Mouse (Mus musculus): ENCODE measurements at regions not wholly inside any gene's neighbourhood (a gene's known extent, or its start where the extent isn't known, plus 50 kb on each side); places are given as distances from the start of the nearest gene placed in this dataset.

GRCm38 (mm10) chr5:133940841-133941240 is 158.7 kb upstream of the Castor2 start:
- no peak overlapping the region for H3K27ac ChIP-seq (ENCODE audit: low read length)
- no peaks in the 10 kb centered on the region for H3K36me3 ChIP-seq (ENCODE audit: control insufficient read depth, insufficient read depth, low read length)
- WGBS, result 75% methylated on average over 3 of the region's 3 CpGs
- no peak overlapping the region for H3K4me2 ChIP-seq (ENCODE audit: low read depth, low read length)
- no peaks in the 10 kb centered on the region for H3K9me3 ChIP-seq (replicated peaks; ENCODE audit: control insufficient read depth, low read length)
- H3K9ac ChIP-seq (ENCODE audit: low read length), result no peak overlapping the region
- H3K4me1 ChIP-seq (ENCODE audit: control insufficient read depth, insufficient read depth, low read length), result no peaks in the 10 kb centered on the region
- no peak for ATAC-seq (ENCODE audit: insufficient read depth, low FRiP score)
- no peak overlapping the region for H3K4me3 ChIP-seq (replicated peaks; ENCODE audit: low read length)
- no peaks in the 10 kb centered on the region for H3K27me3 ChIP-seq (ENCODE audit: control insufficient read depth, insufficient read depth, low read length)

GRCm38 (mm10) chr5:133940030-133940429 is 159.5 kb upstream of the Castor2 start:
- no peaks in the 10 kb centered on the region for H3K27me3 ChIP-seq (ENCODE audit: control insufficient read depth, insufficient read depth, low read length)
- ATAC-seq (ENCODE audit: insufficient read depth, low FRiP score), result no peak
- no peak overlapping the region for H3K4me3 ChIP-seq (replicated peaks; ENCODE audit: low read length)
- H3K4me2 ChIP-seq (ENCODE audit: low read depth, low read length), result no peak overlapping the region
- H3K9ac ChIP-seq (ENCODE audit: low read length), result no peak overlapping the region
- H3K9me3 ChIP-seq (replicated peaks; ENCODE audit: control insufficient read depth, low read length), result no peaks in the 10 kb centered on the region
- H3K4me1 ChIP-seq (ENCODE audit: control insufficient read depth, insufficient read depth, low read length), result no peaks in the 10 kb centered on the region
- no peak overlapping the region for H3K27ac ChIP-seq (ENCODE audit: low read length)
- H3K36me3 ChIP-seq (ENCODE audit: control insufficient read depth, insufficient read depth, low read length), result no peaks in the 10 kb centered on the region
- WGBS, result 68% methylated on average over 2 of the region's 2 CpGs

GRCm38 (mm10) chr5:133937967-133938918 is 161.3 kb upstream of the Castor2 start:
- Histone ChIP-seq H3K9ac (ENCODE audit: low read length) (no peak overlapping the region), H3K4me3 (replicated peaks; ENCODE audit: low read length) (no peak overlapping the region), H3K36me3 (ENCODE audit: control insufficient read depth, insufficient read depth, low read length) (no peaks in the 10 kb centered on the region), H3K27ac (ENCODE audit: low read length) (no peak overlapping the region), H3K9me3 (replicated peaks; ENCODE audit: control insufficient read depth, low read length) (no peaks in the 10 kb centered on the region), H3K4me1 (ENCODE audit: control insufficient read depth, insufficient read depth, low read length) (no peaks in the 10 kb centered on the region), H3K4me2 (ENCODE audit: low read depth, low read length) (no peak overlapping the region), H3K27me3 (ENCODE audit: control insufficient read depth, insufficient read depth, low read length) (no peaks in the 10 kb centered on the region)
- WGBS, result 73% methylated on average over 9 of the region's 9 CpGs
- no peak for ATAC-seq (ENCODE audit: insufficient read depth, low FRiP score)

- Histone ChIP-seq H3K9me3 (replicated peaks; ENCODE audit: control insufficient read depth, low read length) (no peaks in the 10 kb centered on the region), H3K27ac (ENCODE audit: low read length) (no peak overlapping the region), H3K27me3 (ENCODE audit: control insufficient read depth, insufficient read depth, low read length) (no peaks in the 10 kb centered on the region), H3K4me3 (replicated peaks; ENCODE audit: low read length) (no peak overlapping the region), H3K36me3 (ENCODE audit: control insufficient read depth, insufficient read depth, low read length) (no peaks in the 10 kb centered on the region), H3K9ac (ENCODE audit: low read length) (no peak overlapping the region), H3K4me2 (ENCODE audit: low read depth, low read length) (no peak overlapping the region), H3K4me1 (ENCODE audit: control insufficient read depth, insufficient read depth, low read length) (no peaks in the 10 kb centered on the region)
- ATAC-seq (ENCODE audit: insufficient read depth, low FRiP score), result no peak
- 84% methylated on average over 6 of the region's 6 CpGs for WGBS
These were observed 164.1 kb upstream of the Castor2 start for GRCm38 (mm10) chr5:133935451-133935850.

GRCm38 (mm10) chr5:133935006-133935405 is 164.5 kb upstream of the Castor2 start:
- Histone ChIP-seq H3K4me3 (replicated peaks; ENCODE audit: low read length) (no peak overlapping the region), H3K4me2 (ENCODE audit: low read depth, low read length) (no peak overlapping the region), H3K27ac (ENCODE audit: low read length) (no peak overlapping the region), H3K36me3 (ENCODE audit: control insufficient read depth, insufficient read depth, low read length) (no peaks in the 10 kb centered on the region), H3K9ac (ENCODE audit: low read length) (no peak overlapping the region), H3K27me3 (ENCODE audit: control insufficient read depth, insufficient read depth, low read length) (no peaks in the 10 kb centered on the region), H3K4me1 (ENCODE audit: control insufficient read depth, insufficient read depth, low read length) (no peaks in the 10 kb centered on the region), H3K9me3 (replicated peaks; ENCODE audit: control insufficient read depth, low read length) (no peaks in the 10 kb centered on the region)
- no peak for ATAC-seq (ENCODE audit: insufficient read depth, low FRiP score)
- WGBS, result 60% methylated on average over 6 of the region's 6 CpGs

- H3K36me3 ChIP-seq (ENCODE audit: control insufficient read depth, insufficient read depth, low read length), result no peaks in the 10 kb centered on the region
- WGBS, result 80% methylated on average over 5 of the region's 5 CpGs
- H3K27me3 ChIP-seq (ENCODE audit: control insufficient read depth, insufficient read depth, low read length), result no peaks in the 10 kb centered on the region
- no peak overlapping the region for H3K27ac ChIP-seq (ENCODE audit: low read length)
- no peak overlapping the region for H3K4me2 ChIP-seq (ENCODE audit: low read depth, low read length)
- no peak overlapping the region for H3K4me3 ChIP-seq (replicated peaks; ENCODE audit: low read length)
- H3K4me1 ChIP-seq (ENCODE audit: control insufficient read depth, insufficient read depth, low read length), result no peaks in the 10 kb centered on the region
- H3K9me3 ChIP-seq (replicated peaks; ENCODE audit: control insufficient read depth, low read length), result no peaks in the 10 kb centered on the region
- ATAC-seq (ENCODE audit: insufficient read depth, low FRiP score), result no peak
- H3K9ac ChIP-seq (ENCODE audit: low read length), result no peak overlapping the region
These were observed 169.4 kb upstream of the Castor2 start for GRCm38 (mm10) chr5:133930101-133930500.

- H3K4me3 ChIP-seq (replicated peaks; ENCODE audit: low read length), result no peak overlapping the region
- H3K9me3 ChIP-seq (replicated peaks; ENCODE audit: control insufficient read depth, low read length), result no peaks in the 10 kb centered on the region
- no peak overlapping the region for H3K4me2 ChIP-seq (ENCODE audit: low read depth, low read length)
- H3K27ac ChIP-seq (ENCODE audit: low read length), result no peak overlapping the region
- H3K36me3 ChIP-seq (ENCODE audit: control insufficient read depth, insufficient read depth, low read length), result no peaks in the 10 kb centered on the region
- H3K4me1 ChIP-seq (ENCODE audit: control insufficient read depth, insufficient read depth, low read length), result no peaks in the 10 kb centered on the region
- 81% methylated on average over 5 of the region's 5 CpGs for WGBS
- no peaks in the 10 kb centered on the region for H3K27me3 ChIP-seq (ENCODE audit: control insufficient read depth, insufficient read depth, low read length)
- ATAC-seq (ENCODE audit: insufficient read depth, low FRiP score), result no peak
- no peak overlapping the region for H3K9ac ChIP-seq (ENCODE audit: low read length)
These were observed 172.5 kb upstream of the Castor2 start for GRCm38 (mm10) chr5:133927054-133927453.

- H3K4me3 ChIP-seq (replicated peaks; ENCODE audit: low read length), result no peak overlapping the region
- H3K27me3 ChIP-seq (ENCODE audit: control insufficient read depth, insufficient read depth, low read length), result no peaks in the 10 kb centered on the region
- H3K9me3 ChIP-seq (replicated peaks; ENCODE audit: control insufficient read depth, low read length), result no peaks in the 10 kb centered on the region
- no peaks in the 10 kb centered on the region for H3K4me1 ChIP-seq (ENCODE audit: control insufficient read depth, insufficient read depth, low read length)
- no peak overlapping the region for H3K4me2 ChIP-seq (ENCODE audit: low read depth, low read length)
- H3K27ac ChIP-seq (ENCODE audit: low read length), result no peak overlapping the region
- WGBS, result 28% methylated on average over 5 of the region's 5 CpGs
- no peak overlapping the region for H3K9ac ChIP-seq (ENCODE audit: low read length)
- no peak for ATAC-seq (ENCODE audit: insufficient read depth, low FRiP score)
- H3K36me3 ChIP-seq (ENCODE audit: control insufficient read depth, insufficient read depth, low read length), result no peaks in the 10 kb centered on the region
These were observed 174.2 kb upstream of the Castor2 start for GRCm38 (mm10) chr5:133925184-133925900.

- ATAC-seq (ENCODE audit: insufficient read depth, low FRiP score), result no peak
- no peak overlapping the region for H3K27ac ChIP-seq (ENCODE audit: low read length)
- H3K9me3 ChIP-seq (replicated peaks; ENCODE audit: control insufficient read depth, low read length), result no peaks in the 10 kb centered on the region
- H3K36me3 ChIP-seq (ENCODE audit: control insufficient read depth, insufficient read depth, low read length), result no peaks in the 10 kb centered on the region
- no peak overlapping the region for H3K4me2 ChIP-seq (ENCODE audit: low read depth, low read length)
- 84% methylated on average over 1 of the region's 1 CpGs for WGBS
- no peaks in the 10 kb centered on the region for H3K4me1 ChIP-seq (ENCODE audit: control insufficient read depth, insufficient read depth, low read length)
- H3K9ac ChIP-seq (ENCODE audit: low read length), result no peak overlapping the region
- no peak overlapping the region for H3K4me3 ChIP-seq (replicated peaks; ENCODE audit: low read length)
- H3K27me3 ChIP-seq (ENCODE audit: control insufficient read depth, insufficient read depth, low read length), result no peaks in the 10 kb centered on the region
These were observed 177.3 kb upstream of the Castor2 start for GRCm38 (mm10) chr5:133922181-133922580.
